Mouse (Mus musculus) ES-Bruce4 (cell line): Measurements from ENCODE around the gene Zfp36.

Experiments
- CTCF ChIP-seq: IDR thresholded peaks from one replicate; pipeline ENCODE4 v1.8.1; 2011; ENCODE audit warnings: low read depth, low read length
- EP300 ChIP-seq: IDR thresholded peaks from 2 replicates; pipeline ENCODE4 v1.6.1; 2011; ENCODE audit warnings: low read depth, low read length; ENCODE audit not compliant: insufficient read depth
- POLR2A ChIP-seq: IDR thresholded peaks from one replicate; pipeline ENCODE4 v1.8.1; 2011; ENCODE audit warnings: low read length; ENCODE audit not compliant: insufficient read depth

GRCm38 (mm10) chr7:28359854-28360253 is 20.2 kb downstream of the Zfp36 start:
- TF ChIP-seq CTCF (no peak), POLR2A (no peak), EP300 (no peak)
